Mouse (Mus musculus) limb, embryonic 13.5 days (tissue): ENCODE results near the gene Ell. TPM values are rescaled to one million over a fixed set of nuclear protein-coding genes. Genes with fewer than 3 reads are reported as not detected.
A peak's percentile ranks its signal among the peaks of the same experiment; 100 is the strongest.

Experiments used
- ATAC-seq: fragments of 200-750 bp; cut with Nextera tagmentation; 2 replicates; pipeline ENCODE4 v1.8.0; 2017; ENCODE audit warnings: low read depth, moderate number of reproducible peaks, moderate TSS enrichment; ENCODE audit not compliant: low FRiP score
- H3K27ac ChIP-seq: fragments of 300-500 bp; sonication (generic); 2 replicates; pipeline ENCODE4 v1.5.1; 2015; ENCODE audit warnings: inconsistent platforms, mild to moderate bottlenecking, moderate library complexity
- H3K27me3 ChIP-seq: fragments of 300-500 bp; sonication (generic); 2 replicates; pipeline ENCODE4 v1.6.1; 2015; ENCODE audit warnings: mild to moderate bottlenecking, inconsistent platforms
- H3K36me3 ChIP-seq: fragments of 300-500 bp; sonication (generic); 2 replicates; pipeline ENCODE4 v1.6.1; 2015; ENCODE audit warnings: inconsistent platforms, mild to moderate bottlenecking, moderate library complexity
- H3K4me1 ChIP-seq: fragments of 300-500 bp; sonication (generic); 2 replicates; pipeline ENCODE4 v1.6.1; 2015; ENCODE audit warnings: inconsistent platforms
- H3K4me2 ChIP-seq: fragments of 300-500 bp; sonication (generic); replicated peaks from 2 replicates; pipeline ENCODE4 v1.6.1; 2015; ENCODE audit warnings: inconsistent platforms, mild to moderate bottlenecking, moderate library complexity
- H3K4me3 ChIP-seq: fragments of 300-500 bp; sonication (generic); 2 replicates; pipeline ENCODE4 v1.5.1; 2015; ENCODE audit warnings: moderate library complexity, mild to moderate bottlenecking, inconsistent platforms
- H3K9ac ChIP-seq: fragments of 300-500 bp; sonication (generic); 2 replicates; pipeline ENCODE4 v1.6.1; 2015; ENCODE audit warnings: mild to moderate bottlenecking, inconsistent platforms
- H3K9me3 ChIP-seq: fragments of 300-500 bp; sonication (generic); 2 replicates; pipeline ENCODE4 v1.6.1; 2016; ENCODE audit warnings: inconsistent platforms
- WGBS: fragments of 180-500 bp; shearing (Covaris S2); methylation state at CpG from one replicate; pipeline ENCODE4 v1.1.7; 2015; 5-methylcytosine and 5-hydroxymethylcytosine counted together
- polyA plus RNA-seq: library from polyadenylated mRNA; unstranded; fragments of >200 nt; fragmentation: Nextera tagmentation; extraction: Ambion mirVana; gene quantifications from 2 replicates; pipeline ENCODE4 v1.2.1, GENCODE M21; 2015

Ell gene
- polyA plus RNA-seq, 1 experiment from 2014 or later, result 20.9 TPM

DNA sequence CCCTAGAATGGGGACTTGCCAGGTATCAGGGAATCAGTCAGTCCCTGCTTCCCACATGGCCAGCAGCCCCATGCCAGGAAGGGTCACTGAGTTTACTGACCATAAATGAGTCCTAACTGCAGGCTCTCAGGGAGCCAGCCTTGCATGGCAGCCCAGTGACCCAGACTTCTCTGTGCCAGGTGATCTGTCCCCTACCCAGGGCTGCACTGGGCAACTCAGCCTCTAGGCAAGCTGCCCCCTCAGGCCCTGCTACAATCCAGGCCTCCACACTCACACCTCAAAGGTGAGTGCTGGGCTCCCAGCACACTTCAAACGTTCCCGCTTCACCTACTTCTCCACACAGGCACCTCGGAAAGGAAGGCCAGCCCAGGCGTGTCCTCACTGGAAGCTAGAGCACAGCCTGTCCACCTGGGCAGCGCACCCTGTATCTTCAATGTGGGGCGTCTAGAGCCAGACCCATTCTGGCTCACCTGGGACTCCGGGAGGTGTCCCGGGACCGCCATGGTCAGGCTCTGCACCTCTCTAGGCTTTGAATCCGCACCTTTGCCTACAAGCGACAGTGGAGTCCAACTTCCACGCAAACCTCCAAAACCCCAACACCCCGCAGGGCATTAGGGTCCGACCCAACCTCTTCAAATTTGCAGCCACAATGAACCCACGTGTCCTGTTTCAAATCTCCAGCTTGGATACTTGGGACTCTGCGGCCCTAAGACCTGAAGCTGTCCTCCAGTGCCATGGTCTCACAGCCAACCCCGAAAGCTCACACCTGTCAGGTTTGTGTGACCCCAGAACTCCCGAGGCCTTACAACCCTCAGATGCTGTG lies 67.7 kb downstream of the Ell start:
- peaks cover 2% of the 10 kb centered on the region; the same call in 1 of the 2 replicates for H3K9me3 ChIP-seq
- peaks cover 43% of the 10 kb centered on the region for H3K4me1 ChIP-seq
- peak overlapping the region; percentile 91 for H3K9ac ChIP-seq
- peak overlapping the region; percentile 78 for H3K4me3 ChIP-seq
- no peaks in the 10 kb centered on the region for H3K27me3 ChIP-seq
- peak overlapping the region; percentile 91 for H3K4me2 ChIP-seq
- peaks cover 18% of the 10 kb centered on the region for H3K36me3 ChIP-seq
- peak overlapping the region; percentile 99; the same call in 1 of the 2 replicates for H3K27ac ChIP-seq
- 52% methylated on average over 18 of the region's 18 CpGs for WGBS
- ATAC-seq, result no peak

DNA sequence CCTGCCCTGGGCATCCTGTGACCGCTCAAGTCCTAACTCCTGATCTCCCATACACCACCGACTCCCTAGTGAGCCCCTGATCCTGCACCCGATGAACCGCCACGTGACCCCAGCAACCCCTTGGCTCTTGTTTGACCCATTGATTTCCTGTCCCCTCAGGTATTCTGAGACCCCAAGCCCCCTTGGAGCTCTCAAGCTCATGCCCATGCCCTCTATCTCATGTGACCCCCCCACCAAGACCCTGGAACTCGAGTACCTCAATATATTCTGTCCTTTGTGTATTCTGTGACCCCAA lies 68.3 kb downstream of the Ell start:
- WGBS, result 17% methylated on average over 6 of the region's 6 CpGs
- H3K36me3 ChIP-seq, result peaks cover 13% of the 10 kb centered on the region
- peak overlapping the region; percentile 99; the same call in 1 of the 2 replicates for H3K27ac ChIP-seq
- H3K4me2 ChIP-seq, result peak overlapping the region; percentile 91
- peak overlapping the region; percentile 78 for H3K4me3 ChIP-seq
- H3K4me1 ChIP-seq, result peaks cover 43% of the 10 kb centered on the region
- no peaks in the 10 kb centered on the region for H3K9me3 ChIP-seq
- H3K27me3 ChIP-seq, result no peaks in the 10 kb centered on the region
- no peak for ATAC-seq
- peak overlapping the region; percentile 91 for H3K9ac ChIP-seq

DNA sequence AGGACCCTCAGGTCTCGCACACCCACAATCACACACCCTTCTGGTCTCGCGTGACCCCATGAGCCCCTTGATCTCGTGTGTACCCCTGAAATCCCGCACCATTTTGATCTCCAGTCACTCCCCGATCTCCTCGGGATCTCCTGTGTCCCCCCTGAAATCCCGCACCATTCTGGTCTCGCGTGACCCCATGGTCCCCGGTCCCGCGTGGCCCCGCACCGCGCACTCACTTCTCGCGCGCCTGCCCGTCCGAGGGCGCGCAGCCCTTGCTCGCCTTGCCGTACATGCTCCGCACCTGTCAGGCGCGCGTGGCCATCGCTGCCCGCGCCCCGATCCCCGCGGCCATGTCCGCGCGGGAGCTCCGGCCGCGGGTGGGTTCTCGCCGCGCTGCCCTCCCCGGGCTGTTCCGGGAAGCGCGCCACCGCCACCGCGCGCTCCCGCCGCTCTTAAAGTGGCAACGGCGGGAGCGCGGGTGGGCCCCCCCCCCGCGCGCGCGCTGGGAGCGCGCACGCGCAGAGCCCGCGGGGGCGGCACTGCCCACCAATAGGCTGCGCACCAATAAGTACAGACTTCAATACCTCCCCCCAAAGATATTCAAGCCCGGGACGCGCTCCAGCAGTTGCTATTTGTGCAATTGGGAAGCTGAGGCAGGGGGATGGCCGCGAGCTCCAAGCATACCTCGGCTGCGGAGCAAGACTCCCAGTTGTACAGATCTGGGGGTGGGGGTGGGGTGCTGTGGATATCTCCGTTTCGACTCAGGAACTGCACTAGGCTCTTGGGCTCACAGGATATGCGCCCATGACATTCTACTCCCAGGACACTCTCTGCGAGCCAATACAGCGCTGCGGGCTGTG lies 68.9 kb downstream of the Ell start:
- peaks cover 43% of the 10 kb centered on the region for H3K4me1 ChIP-seq
- no peak for ATAC-seq
- 1% methylated on average over 76 of the region's 84 CpGs for WGBS

DNA sequence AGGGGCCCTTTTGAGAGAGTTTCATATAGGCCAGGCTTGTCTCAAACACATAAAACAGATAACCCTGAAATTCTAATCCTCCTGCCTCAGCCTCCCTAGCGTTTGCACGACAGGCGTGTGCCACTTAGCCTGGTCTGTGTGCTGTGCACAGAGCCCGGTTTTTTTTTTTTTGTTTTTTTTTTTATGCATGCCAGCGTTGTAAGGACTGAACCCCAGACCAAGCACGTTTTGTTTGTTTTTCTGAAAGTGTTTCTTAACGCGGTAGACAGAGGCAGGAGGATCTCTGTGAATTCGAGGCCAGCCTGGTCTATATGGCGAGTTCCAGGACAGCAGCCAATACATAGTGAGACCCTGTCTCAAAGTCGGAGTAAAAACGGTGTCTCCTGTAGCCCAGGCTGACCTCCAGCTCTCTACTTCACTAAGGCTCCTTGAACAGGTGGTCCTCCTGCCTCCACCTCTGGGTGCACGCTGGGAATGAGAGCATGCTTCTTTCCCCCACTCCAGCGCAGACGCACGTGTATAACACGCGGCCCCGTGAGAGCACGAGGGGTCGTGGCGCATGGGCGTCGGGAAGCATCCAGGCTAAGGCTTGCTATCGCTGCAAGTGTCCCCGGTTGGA lies 69.6 kb downstream of the Ell start, which contains the start of gene Ssbp4:
Gene Ssbp4, minus strand, starts transcription at position 124 of the 619 bp plus-strand sequence.
- Histone ChIP-seq H3K4me1 (peaks cover 43% of the 10 kb centered on the region), H3K27ac (peak within 1 kb of the TSS; percentile 99), H3K36me3 (peaks cover 5% of the 10 kb centered on the region; the same call in 1 of the 2 replicates), H3K4me3 (peak within 1 kb of the TSS; percentile 78), H3K27me3 (no peaks in the 10 kb centered on the region), H3K4me2 (peak within 1 kb of the TSS; percentile 91), H3K9me3 (no peaks in the 10 kb centered on the region), H3K9ac (peak within 1 kb of the TSS; percentile 91)
- ATAC-seq, result no peak; the same call in 1 of the 2 replicates
- 4% methylated on average over 26 of the region's 26 CpGs for WGBS

More for the DNA sequence above, 68.9 kb downstream of the Ell start:
- Histone ChIP-seq H3K9ac (peak overlapping the region; percentile 91), H3K27me3 (no peaks in the 10 kb centered on the region), H3K27ac (peak overlapping the region; percentile 99), H3K4me3 (peak overlapping the region; percentile 78), H3K36me3 (peaks cover 7% of the 10 kb centered on the region), H3K4me2 (peak overlapping the region; percentile 91), H3K9me3 (no peaks in the 10 kb centered on the region)

DNA sequence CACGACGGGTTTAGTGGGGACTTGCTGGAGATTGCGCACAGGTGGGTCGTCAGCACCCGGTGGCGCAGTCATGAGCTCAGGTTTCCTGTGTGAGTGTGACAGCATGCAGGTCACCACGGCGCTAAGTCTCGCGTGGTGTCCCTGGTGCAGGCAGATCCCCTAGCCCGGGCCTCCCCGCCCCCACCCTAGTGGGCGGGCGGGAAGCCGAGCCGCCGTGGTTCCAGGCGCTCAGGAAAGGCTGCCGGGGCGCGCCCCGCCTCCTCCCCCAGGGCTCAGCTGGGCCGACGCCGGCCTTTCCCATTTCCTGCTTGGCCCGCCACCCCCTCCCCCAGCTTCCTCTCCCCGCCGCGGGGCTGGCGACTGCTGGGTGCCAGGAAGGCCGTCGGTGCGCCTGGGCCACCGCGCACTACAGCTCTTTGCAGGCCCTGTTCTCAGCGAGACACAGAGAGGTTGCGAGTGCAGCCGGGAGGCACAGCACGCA lies 70.2 kb downstream of the Ell start:
- Histone ChIP-seq H3K4me3 (peak overlapping the region; percentile 78), H3K9me3 (no peaks in the 10 kb centered on the region), H3K9ac (peak overlapping the region; percentile 72), H3K27ac (peak overlapping the region; percentile 99), H3K4me2 (peak overlapping the region; percentile 91), H3K36me3 (peaks cover 5% of the 10 kb centered on the region; the same call in 1 of the 2 replicates), H3K27me3 (no peaks in the 10 kb centered on the region), H3K4me1 (peaks cover 43% of the 10 kb centered on the region)
- ATAC-seq, result peak; percentile 74
- WGBS, result under 1% methylated on average over 31 of the region's 39 CpGs

DNA sequence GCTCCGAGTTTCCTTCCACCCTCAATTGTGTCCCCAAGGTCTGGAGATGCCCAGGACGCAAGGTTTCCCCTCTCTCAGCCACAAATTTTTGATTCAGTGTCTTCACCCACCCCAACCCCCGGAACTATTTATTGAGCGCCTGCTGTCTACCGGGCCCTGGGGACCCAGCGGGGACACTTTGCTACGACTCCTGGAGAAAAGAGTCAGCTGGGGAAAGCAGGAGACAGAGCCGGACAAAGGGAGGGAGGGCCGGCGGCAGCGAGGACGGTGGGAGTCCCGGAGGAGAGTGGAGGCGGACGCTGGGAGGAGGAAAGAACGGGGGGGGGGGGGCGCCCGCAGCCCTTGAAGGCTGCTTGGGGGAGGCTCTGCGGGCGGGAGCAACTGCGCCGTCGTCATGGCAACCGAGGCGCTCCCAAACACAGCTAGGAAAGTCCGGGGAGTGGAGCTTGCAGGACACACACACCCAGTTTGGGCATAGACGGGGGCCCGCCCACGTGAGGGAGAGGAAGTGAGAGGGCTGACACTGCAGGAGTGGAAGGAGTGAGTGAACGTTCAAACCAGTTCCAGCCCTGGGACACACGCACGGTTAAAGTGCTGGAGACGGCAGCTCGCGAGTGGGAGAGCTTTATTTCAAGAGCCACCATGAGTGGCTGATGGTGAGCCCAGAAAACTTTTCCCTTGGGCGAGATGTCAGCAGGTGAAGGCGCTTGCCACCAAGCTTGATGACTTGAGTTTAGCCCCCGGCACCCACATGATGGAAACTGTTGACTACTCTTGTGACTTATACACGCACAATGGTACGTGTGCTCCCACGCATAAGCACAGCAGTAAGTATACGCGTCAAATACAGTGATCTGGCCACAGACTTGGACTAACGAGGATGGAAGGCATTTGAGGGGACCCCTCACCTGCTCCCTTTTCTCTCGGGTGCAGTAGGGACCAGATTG lies 70.9 kb downstream of the Ell start:
- H3K36me3 ChIP-seq, result no peaks in the 10 kb centered on the region
- 1% methylated on average over 39 of the region's 45 CpGs for WGBS
- H3K9ac ChIP-seq, result peak overlapping the region; percentile 72
- peak overlapping the region; percentile 99 for H3K27ac ChIP-seq
- ATAC-seq, result peak; percentile 59
- no peaks in the 10 kb centered on the region for H3K27me3 ChIP-seq
- H3K4me2 ChIP-seq, result peak overlapping the region; percentile 91
- H3K9me3 ChIP-seq, result no peaks in the 10 kb centered on the region
- peak overlapping the region; percentile 78 for H3K4me3 ChIP-seq
- H3K4me1 ChIP-seq, result peaks cover 43% of the 10 kb centered on the region

DNA sequence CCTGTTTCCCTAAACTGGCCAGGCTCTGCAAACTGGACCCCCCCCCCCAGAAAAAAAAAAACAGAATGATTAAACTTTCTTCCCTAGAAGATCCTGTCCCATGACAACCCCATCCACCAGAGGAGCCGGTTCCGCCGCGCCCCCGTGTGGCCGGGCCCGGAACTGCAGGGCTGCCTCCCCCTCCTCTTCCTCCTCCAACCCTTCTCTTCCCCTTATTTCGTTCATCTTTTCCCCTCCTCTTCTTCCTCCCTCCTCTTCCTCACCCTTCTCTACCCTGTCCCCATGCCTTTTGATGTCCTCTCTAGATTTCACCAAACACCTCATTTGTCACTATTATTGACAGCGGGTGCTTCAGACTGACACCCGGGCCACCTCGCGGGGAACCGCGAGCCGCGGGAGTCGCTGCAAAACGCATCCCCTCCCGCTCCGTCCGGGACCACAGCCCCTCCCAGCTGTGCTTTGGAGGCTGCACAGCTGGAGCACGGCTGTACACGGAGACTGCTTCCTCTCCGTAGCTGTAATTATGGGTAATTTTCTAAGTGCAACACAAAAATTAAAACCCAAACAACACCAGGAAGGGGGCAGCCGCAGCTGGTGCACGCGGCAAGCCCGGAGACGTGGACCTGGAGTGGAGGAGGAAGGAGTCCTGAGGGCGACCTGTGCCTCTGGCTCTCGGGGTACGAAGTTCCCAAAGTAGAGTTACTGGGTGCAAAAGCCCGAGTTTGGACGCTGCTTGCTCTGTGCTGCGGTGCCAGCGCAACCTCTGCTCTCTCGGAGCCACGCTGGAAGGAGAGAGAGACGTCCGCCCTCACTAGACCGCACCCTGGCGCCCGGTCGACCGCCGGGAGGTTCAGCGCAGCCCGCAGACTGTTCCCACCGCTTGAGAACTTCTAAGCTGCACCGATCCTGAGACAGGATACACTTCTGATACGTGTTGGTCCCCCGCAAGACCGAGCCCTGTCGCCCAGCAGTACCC lies 71.8 kb downstream of the Ell start:
- H3K36me3 ChIP-seq, result no peaks in the 10 kb centered on the region
- H3K4me1 ChIP-seq, result peaks cover 40% of the 10 kb centered on the region
- peak overlapping the region; percentile 91 for H3K4me2 ChIP-seq
- no peaks in the 10 kb centered on the region for H3K27me3 ChIP-seq
- ATAC-seq, result no peak
- H3K4me3 ChIP-seq, result peak overlapping the region; percentile 78
- H3K27ac ChIP-seq, result peak overlapping the region; percentile 99
- no peaks in the 10 kb centered on the region for H3K9me3 ChIP-seq
- WGBS, result under 1% methylated on average over 54 of the region's 54 CpGs
- H3K9ac ChIP-seq, result peak overlapping the region; percentile 71

DNA sequence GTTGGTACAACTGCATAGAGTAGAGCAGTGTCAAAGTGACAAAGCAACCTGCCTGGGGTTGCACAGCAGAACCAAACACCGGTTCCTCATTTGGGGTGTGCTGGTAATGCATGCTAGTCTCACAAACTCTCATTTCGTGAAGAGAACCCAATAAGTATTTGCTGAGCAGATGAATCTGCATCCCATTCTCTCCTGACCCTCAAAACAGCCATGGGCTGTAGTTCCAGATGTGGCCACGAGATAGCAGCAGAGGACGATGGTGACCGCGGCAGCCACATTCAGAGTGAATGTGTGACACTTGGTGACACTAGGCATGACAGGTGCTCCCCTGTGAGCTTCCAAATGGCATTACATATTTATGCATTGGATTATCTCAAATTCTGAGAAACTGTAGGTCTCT lies 72.6 kb downstream of the Ell start:
- peak overlapping the region; percentile 91 for H3K4me2 ChIP-seq
- H3K4me1 ChIP-seq, result peaks cover 32% of the 10 kb centered on the region
- no peaks in the 10 kb centered on the region for H3K36me3 ChIP-seq
- no peak for ATAC-seq
- peak overlapping the region; percentile 71 for H3K9ac ChIP-seq
- H3K9me3 ChIP-seq, result no peaks in the 10 kb centered on the region
- H3K27me3 ChIP-seq, result no peaks in the 10 kb centered on the region
- peak overlapping the region; percentile 66; the same call in 1 of the 2 replicates for H3K27ac ChIP-seq
- peak overlapping the region; percentile 78 for H3K4me3 ChIP-seq
- under 1% methylated on average over 6 of the region's 6 CpGs for WGBS

DNA sequence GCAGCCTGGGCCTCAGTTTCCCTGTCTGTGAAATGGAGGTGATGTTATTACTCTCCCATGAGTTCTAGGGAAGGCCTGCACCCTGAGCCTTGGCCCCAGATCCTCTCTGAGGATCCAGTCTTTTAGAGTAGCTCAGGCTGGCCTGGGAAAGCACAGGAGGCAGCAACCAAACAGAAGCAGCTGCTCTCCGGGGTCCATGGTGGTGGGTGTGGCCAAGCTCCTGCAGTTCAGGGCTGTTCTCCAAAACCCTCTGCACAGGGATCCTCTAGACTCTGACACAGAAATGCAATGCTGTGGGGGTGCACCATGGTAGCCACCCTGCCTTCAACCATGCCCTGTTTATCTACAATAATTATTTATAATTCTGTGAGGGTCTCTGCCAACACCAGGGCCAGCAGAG lies 74.5 kb downstream of the Ell start:
- no peak overlapping the region for H3K4me2 ChIP-seq
- no peak overlapping the region for H3K9ac ChIP-seq
- 8% methylated on average over 1 of the region's 1 CpGs for WGBS
- H3K27ac ChIP-seq, result no peak overlapping the region
- no peaks in the 10 kb centered on the region for H3K9me3 ChIP-seq
- H3K4me1 ChIP-seq, result peaks cover 24% of the 10 kb centered on the region
- H3K27me3 ChIP-seq, result no peaks in the 10 kb centered on the region
- no peak for ATAC-seq
- no peaks in the 10 kb centered on the region for H3K36me3 ChIP-seq
- H3K4me3 ChIP-seq, result no peak overlapping the region

DNA sequence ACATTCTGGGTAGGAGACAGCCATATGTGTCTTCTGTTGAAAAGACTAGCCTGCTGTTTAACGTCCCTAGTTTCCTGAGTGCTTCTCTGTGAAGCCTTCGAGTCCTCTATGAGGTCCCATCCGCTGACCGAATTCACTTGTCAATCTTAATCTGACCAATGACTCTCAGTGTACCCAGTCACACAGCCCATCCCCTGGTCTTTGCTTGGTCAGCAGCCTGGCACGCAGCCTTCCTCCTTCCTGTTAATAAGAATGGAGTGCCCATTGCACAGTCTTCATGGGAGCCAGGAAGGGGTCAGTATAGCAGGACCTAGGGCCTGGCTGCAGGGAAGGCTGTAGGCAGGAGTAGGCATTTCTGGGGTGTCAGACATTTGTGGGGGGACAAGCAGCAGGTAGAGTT lies 75.2 kb downstream of the Ell start:
- Histone ChIP-seq H3K27ac (no peak overlapping the region), H3K4me2 (no peak overlapping the region), H3K4me1 (peaks cover 17% of the 10 kb centered on the region), H3K9me3 (no peaks in the 10 kb centered on the region), H3K36me3 (no peaks in the 10 kb centered on the region), H3K4me3 (no peak overlapping the region), H3K27me3 (no peaks in the 10 kb centered on the region), H3K9ac (no peak overlapping the region)
- ATAC-seq, result no peak
- 71% methylated on average over 5 of the region's 5 CpGs for WGBS
